Mouse (Mus musculus) erythroblast, embryonic 14.5 days (primary cell): ENCODE data around the gene Glyctk. TPM values are rescaled to one million over a fixed set of nuclear protein-coding genes. Genes with fewer than 3 reads are reported as not detected.
A peak's percentile ranks its signal among the peaks of the same experiment; 100 is the strongest.

Experiments
- H3K27me3 ChIP-seq: 2 replicates; pipeline ENCODE4 v1.6.1; 2012; ENCODE audit warnings: inconsistent platforms; ENCODE audit not compliant: control insufficient read depth
- H3K36me3 ChIP-seq: 2 replicates; pipeline ENCODE4 v1.6.1; 2012; ENCODE audit warnings: mild to moderate bottlenecking, inconsistent platforms; ENCODE audit not compliant: control insufficient read depth
- H3K4me1 ChIP-seq: 2 replicates; pipeline ENCODE4 v1.6.1; 2012; ENCODE audit warnings: inconsistent platforms; ENCODE audit not compliant: control insufficient read depth
- H3K4me3 ChIP-seq: replicated peaks from 2 replicates; pipeline ENCODE3; 2012; ENCODE audit warnings: moderate library complexity, mild to moderate bottlenecking, inconsistent platforms
- H3K9me3 ChIP-seq: 2 replicates; pipeline ENCODE4 v1.6.1; 2012; ENCODE audit warnings: low read length, inconsistent platforms, mixed read lengths; ENCODE audit not compliant: control insufficient read depth
- GATA1 ChIP-seq: IDR thresholded peaks from 2 replicates; pipeline ENCODE4 v1.6.1; 2012; ENCODE audit warnings: low read length, inconsistent platforms, mixed read lengths
- TAL1 ChIP-seq: IDR thresholded peaks from 3 replicates; pipeline ENCODE4 v1.6.1; 2012; ENCODE audit warnings: low read length, inconsistent platforms, mixed read lengths
- polyA plus RNA-seq: library from polyadenylated mRNA; stranded (reverse); fragments of >175 nt; gene quantifications from 2 replicates; pipeline ENCODE4 v1.2.3, GENCODE M21; 2012

The Glyctk gene
- polyA plus RNA-seq, 1 experiment: 0.07 TPM

DNA sequence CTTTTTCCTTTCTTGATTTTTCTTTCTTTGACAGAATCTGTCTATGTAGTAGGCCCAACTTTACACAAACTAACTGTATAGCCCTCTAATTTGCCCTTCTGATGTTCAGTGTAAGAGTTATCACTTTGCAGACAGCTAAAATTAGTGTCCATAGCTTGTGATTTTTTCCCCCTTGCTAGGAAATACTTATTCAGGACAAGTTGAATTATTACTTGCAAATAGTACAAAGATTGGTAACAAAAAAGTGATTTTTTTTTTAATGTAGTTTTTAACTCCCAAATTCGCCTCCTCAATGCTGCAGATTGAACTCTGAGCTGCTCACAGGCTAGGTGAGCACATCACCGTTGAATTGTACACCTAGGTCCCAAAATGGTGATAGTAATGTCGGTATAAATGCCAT lies 22.0 kb upstream of the Glyctk start:
- H3K9me3 ChIP-seq: no peaks in the 10 kb centered on the region
- H3K4me3 ChIP-seq: no peak overlapping the region
- H3K4me1 ChIP-seq: peaks cover 6% of the 10 kb centered on the region
- peaks cover 96% of the 10 kb centered on the region for H3K36me3 ChIP-seq
- H3K27me3 ChIP-seq: no peaks in the 10 kb centered on the region
- TF ChIP-seq GATA1 (no peak), TAL1 (no peak)

DNA sequence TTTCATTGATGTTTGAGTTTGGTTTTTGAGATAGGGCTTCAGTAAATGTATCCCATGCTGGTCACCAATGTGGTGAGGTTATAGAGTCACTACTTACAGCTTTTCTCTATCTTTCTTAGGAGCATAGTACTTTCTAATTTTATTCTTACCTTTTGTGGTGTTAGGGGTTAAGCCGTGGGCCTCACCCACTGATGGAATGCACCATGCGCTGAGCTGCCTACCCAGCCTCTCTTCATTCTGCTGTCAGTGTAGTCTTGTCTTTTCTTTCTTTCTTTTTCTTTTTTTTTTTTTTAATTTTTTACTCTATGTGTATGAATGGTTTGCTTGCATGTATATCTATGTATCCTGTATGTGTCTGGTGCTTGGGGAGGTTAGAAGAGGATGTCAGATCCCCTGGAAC lies 21.5 kb upstream of the Glyctk start:
- no peaks in the 10 kb centered on the region for H3K27me3 ChIP-seq

DNA sequence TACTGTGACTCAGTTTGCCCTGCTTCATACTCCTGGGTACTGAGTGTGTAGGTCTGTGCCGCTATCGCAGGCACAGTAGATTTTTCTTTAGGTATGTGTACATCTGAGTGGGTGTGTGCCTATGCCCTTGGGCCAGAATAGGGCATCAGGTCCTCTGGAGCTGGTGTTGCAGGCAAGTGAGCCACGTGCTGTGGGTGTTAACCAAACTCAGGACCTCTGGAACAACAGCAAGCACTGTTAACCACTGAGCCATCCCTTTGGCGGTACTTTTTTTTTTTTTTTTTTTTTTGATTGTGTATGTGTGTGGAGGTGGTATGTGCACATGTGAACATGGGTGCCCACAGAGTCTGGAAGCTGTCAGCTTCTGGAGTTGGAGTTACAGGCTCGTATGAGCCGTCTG lies 19.9 kb upstream of the Glyctk start:
- Histone ChIP-seq H3K9me3 (no peaks in the 10 kb centered on the region), H3K4me1 (peaks cover 22% of the 10 kb centered on the region), H3K4me3 (no peak overlapping the region), H3K36me3 (peaks cover 90% of the 10 kb centered on the region), H3K27me3 (no peaks in the 10 kb centered on the region)
- TF ChIP-seq GATA1 (no peak), TAL1 (no peak)

More for the DNA sequence above, 21.5 kb upstream of the Glyctk start:
- H3K4me3 ChIP-seq: no peak overlapping the region
- no peak for TF ChIP-seq TAL1
- TF ChIP-seq GATA1: no peak
- H3K9me3 ChIP-seq: no peaks in the 10 kb centered on the region
- H3K36me3 ChIP-seq: peaks cover 95% of the 10 kb centered on the region
- H3K4me1 ChIP-seq: peaks cover 9% of the 10 kb centered on the region

DNA sequence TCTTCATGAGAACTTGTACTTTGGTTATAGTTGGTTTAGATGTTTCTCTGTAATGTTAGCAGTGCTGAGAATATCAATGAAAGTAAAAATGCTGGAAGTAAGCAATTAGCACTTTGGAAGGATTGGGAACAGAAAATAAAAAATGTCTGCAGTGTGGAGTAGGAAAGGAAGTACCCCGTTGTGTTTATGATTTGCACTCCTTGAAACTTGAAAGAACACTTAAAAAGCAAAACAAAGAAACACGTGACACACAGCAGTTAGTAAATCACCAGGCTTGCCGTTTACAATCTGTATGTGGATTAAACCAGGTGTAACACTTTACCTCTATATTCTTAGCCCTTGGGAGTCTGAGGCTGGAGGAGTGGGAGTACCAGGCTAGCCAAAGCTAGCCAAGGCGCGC lies 18.8 kb upstream of the Glyctk start:
- H3K9me3 ChIP-seq: no peaks in the 10 kb centered on the region
- H3K4me3 ChIP-seq: no peak overlapping the region
- no peaks in the 10 kb centered on the region for H3K27me3 ChIP-seq
- H3K4me1 ChIP-seq: peaks cover 26% of the 10 kb centered on the region
- peaks cover 79% of the 10 kb centered on the region for H3K36me3 ChIP-seq
- TF ChIP-seq GATA1 (no peak), TAL1 (no peak)

- Histone ChIP-seq H3K4me3 (no peak overlapping the region), H3K27me3 (no peaks in the 10 kb centered on the region), H3K9me3 (no peaks in the 10 kb centered on the region), H3K36me3 (peaks cover 68% of the 10 kb centered on the region), H3K4me1 (peaks cover 32% of the 10 kb centered on the region)
- TF ChIP-seq GATA1 (no peak), TAL1 (no peak)
Measured at GRCm38 (mm10) chr9:106175552-106176200, 17.7 kb upstream of the Glyctk start.

DNA sequence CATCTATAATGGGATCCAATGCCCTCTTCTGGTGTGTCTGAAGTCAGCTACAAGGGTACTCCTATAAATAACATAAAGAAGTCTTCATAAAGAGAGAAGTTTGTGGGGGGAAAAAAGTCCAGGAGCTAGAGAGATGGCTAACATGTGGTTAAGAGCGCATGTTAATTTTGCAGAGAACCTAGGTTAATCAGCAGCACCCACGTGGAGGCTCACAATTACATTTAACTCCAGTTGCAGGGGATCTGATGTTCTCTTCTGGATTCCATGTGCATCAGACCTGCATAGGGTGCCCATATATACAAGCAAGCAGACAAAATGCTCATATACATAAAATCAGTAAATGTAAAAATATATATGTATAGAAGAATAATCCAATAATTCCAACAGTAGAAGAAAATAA lies 15.4 kb upstream of the Glyctk start:
- H3K27me3 ChIP-seq: no peaks in the 10 kb centered on the region
- no peaks in the 10 kb centered on the region for H3K9me3 ChIP-seq
- peaks cover 45% of the 10 kb centered on the region for H3K36me3 ChIP-seq
- TF ChIP-seq TAL1 (no peak), GATA1 (no peak)
- H3K4me3 ChIP-seq: peak overlapping the region; percentile 95
- peaks cover 43% of the 10 kb centered on the region for H3K4me1 ChIP-seq

- peak overlapping the region; percentile 95 for H3K4me3 ChIP-seq
- TF ChIP-seq TAL1 (no peak), GATA1 (no peak)
- H3K27me3 ChIP-seq: no peaks in the 10 kb centered on the region
- no peaks in the 10 kb centered on the region for H3K9me3 ChIP-seq
- H3K36me3 ChIP-seq: peaks cover 37% of the 10 kb centered on the region
- peaks cover 43% of the 10 kb centered on the region for H3K4me1 ChIP-seq
Measured at GRCm38 (mm10) chr9:106172527-106172926, 14.6 kb upstream of the Glyctk start.

- Histone ChIP-seq H3K36me3 (peaks cover 27% of the 10 kb centered on the region), H3K4me3 (peak overlapping the region; percentile 95), H3K27me3 (no peaks in the 10 kb centered on the region), H3K4me1 (peaks cover 43% of the 10 kb centered on the region), H3K9me3 (no peaks in the 10 kb centered on the region)
- TF ChIP-seq TAL1 (no peak), GATA1 (no peak)
Measured at GRCm38 (mm10) chr9:106171346-106172158, 13.6 kb upstream of the Glyctk start.

DNA sequence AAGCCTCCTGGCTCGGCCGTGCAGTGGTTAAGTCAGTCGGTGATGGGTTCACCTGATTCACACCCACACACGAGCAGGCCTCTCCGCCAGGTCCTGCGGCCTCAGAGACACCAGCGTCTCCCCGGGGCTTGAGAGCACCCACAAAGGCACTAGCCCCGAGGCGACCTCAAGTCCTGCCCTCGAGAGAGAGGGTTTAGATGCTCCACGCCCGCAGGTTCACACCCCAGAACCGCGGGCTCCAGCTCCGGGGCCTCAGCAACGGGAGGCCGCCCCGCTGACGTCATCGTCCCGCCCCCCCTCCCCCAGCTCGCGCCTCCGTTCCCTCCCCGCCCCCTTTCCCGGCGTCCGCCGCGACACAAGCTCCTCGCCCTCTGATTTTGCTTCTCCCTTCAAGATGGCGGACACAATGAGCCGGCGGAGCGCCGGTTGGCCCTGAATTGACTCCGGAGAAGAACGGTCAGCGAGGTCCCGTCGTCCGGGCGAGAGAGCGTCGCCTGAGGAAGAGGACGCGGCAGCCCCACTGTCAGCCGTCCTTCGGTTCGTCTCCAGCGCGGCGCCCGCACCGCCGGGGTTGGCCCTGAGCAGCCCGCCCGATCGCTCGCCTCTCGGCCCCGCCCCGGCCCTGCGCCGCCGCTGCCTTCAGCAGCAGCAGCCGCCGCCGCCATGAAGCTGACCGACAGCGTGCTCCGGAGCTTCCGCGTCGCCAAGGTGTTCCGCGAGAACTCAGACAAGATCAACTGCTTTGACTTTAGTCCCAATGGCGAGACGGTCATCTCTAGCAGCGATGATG lies 12.8 kb upstream of the Glyctk start, which contains the start of gene Wdr82:
TSS of gene Wdr82 (plus strand) at position 373 of the 790 bp plus-strand sequence.
- peaks cover 19% of the 10 kb centered on the region for H3K36me3 ChIP-seq
- H3K4me1 ChIP-seq: peaks cover 42% of the 10 kb centered on the region
- no peak for TF ChIP-seq TAL1
- TF ChIP-seq GATA1: no peak
- no peaks in the 10 kb centered on the region for H3K9me3 ChIP-seq
- peak within 1 kb of the TSS; percentile 95 for H3K4me3 ChIP-seq
- no peaks in the 10 kb centered on the region for H3K27me3 ChIP-seq
